Mouse (Mus musculus): ENCODE measurements around the gene Pfdn6. TPM values are rescaled to one million over a fixed set of nuclear protein-coding genes. Genes with fewer than 3 reads are reported as not detected.

The Pfdn6 gene
- polyA plus RNA-seq, 1 experiment from 2014 or later = 145 TPM

- Histone ChIP-seq H3K27me3 (ENCODE audit: insufficient read depth, low read length) (peaks cover 42% of the 10 kb centered on the region), H3K4me3 (ENCODE audit: low read depth, low read length) (peak overlapping the region; percentile 32), H3K9me3 (ENCODE audit: low read depth, low read length) (no peaks in the 10 kb centered on the region), H3K36me3 (ENCODE audit: insufficient read depth) (no peaks in the 10 kb centered on the region), H3K4me2 (peak overlapping the region; percentile 59), H3K9ac (no peak overlapping the region), H3K27ac (ENCODE audit: low read depth) (no peak overlapping the region), H3K4me1 (ENCODE audit: insufficient read depth) (peaks cover 5% of the 10 kb centered on the region; the same call in 1 of the 2 replicates)
- 2% methylated on average over 56 of the region's 57 CpGs for WGBS
- no peak for DNase-seq
- TF ChIP-seq CTCF (IDR thresholded peaks at IDR 0.05; ENCODE audit: low read depth) = no peak
- ATAC-seq (ENCODE audit: insufficient read depth) = no peak
Measured at GRCm38 (mm10) chr17:33977861-33978557, 37.9 kb upstream of the Pfdn6 start.

DNA sequence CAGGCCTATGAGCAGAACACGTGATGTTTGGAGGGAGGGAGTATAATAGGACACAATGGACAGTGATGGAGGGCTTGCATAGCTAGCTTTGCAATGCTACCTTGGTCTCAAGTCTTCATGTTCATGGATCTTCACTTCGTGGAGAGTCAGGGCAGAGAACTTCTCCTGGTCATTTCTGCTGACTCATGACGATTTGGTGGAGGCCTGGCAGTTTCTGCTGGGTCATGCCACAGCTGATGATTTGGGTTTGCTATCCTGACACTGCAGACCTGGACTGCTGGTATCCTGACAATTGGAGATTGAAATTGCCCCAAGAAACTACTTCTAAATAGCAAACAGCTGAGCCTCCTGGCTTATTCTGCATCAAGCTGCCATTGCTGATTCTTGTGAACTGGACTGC lies 33.4 kb upstream of the Pfdn6 start:
- no peaks in the 10 kb centered on the region for H3K9me3 ChIP-seq (ENCODE audit: low read depth, low read length)
- 57% methylated on average over 3 of the region's 3 CpGs for WGBS
- peaks cover 21% of the 10 kb centered on the region for H3K27me3 ChIP-seq (ENCODE audit: insufficient read depth, low read length)
- H3K27ac ChIP-seq (ENCODE audit: low read depth) = no peak overlapping the region
- no peak overlapping the region for H3K4me3 ChIP-seq (ENCODE audit: low read depth, low read length)
- TF ChIP-seq CTCF (IDR thresholded peaks at IDR 0.05; ENCODE audit: low read depth) = no peak
- no peak overlapping the region for H3K9ac ChIP-seq
- no peaks in the 10 kb centered on the region for H3K36me3 ChIP-seq (ENCODE audit: insufficient read depth)
- DNase-seq = no peak
- no peaks in the 10 kb centered on the region for H3K4me1 ChIP-seq (ENCODE audit: insufficient read depth)
- ATAC-seq (ENCODE audit: insufficient read depth) = no peak
- H3K4me2 ChIP-seq = no peak overlapping the region

DNA sequence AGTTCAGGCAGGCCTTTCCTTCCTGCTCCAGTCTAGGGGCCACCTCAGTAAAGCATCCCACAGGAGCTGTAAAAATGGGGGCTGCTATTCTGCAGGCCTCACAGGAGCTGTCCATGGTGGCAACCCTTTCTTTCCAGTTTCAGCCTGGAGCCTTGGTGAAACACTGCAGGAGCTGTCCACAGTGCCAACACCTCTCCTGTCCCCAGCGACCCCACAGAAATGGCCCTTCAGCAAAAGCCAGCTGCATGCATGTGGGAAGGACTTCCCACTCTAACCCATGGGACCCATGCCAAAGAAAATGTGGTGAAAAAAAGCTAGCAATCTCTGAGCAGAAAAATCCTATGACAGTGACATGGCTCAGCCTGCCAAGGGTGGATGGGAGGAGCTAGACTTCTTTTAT lies 32.5 kb upstream of the Pfdn6 start:
- Histone ChIP-seq H3K36me3 (ENCODE audit: insufficient read depth) (no peaks in the 10 kb centered on the region), H3K9ac (no peak overlapping the region), H3K27me3 (ENCODE audit: insufficient read depth, low read length) (peaks cover 13% of the 10 kb centered on the region), H3K27ac (ENCODE audit: low read depth) (no peak overlapping the region), H3K9me3 (ENCODE audit: low read depth, low read length) (no peaks in the 10 kb centered on the region), H3K4me2 (no peak overlapping the region), H3K4me1 (ENCODE audit: insufficient read depth) (no peaks in the 10 kb centered on the region), H3K4me3 (ENCODE audit: low read depth, low read length) (no peak overlapping the region)
- DNase-seq (peak; percentile 89), ATAC-seq (ENCODE audit: insufficient read depth) (peak; percentile 42; the same call in 1 of the 2 replicates)
- no peak for TF ChIP-seq CTCF (IDR thresholded peaks at IDR 0.05; ENCODE audit: low read depth)
- 7% methylated on average over 1 of the region's 1 CpGs for WGBS

- no peaks in the 10 kb centered on the region for H3K4me1 ChIP-seq (ENCODE audit: insufficient read depth)
- no peak overlapping the region for H3K9ac ChIP-seq
- H3K27me3 ChIP-seq (ENCODE audit: insufficient read depth, low read length) = no peaks in the 10 kb centered on the region
- TF ChIP-seq CTCF (IDR thresholded peaks at IDR 0.05; ENCODE audit: low read depth) = peak; percentile 34; the same call in 1 of the 2 replicates
- no peak overlapping the region for H3K27ac ChIP-seq (ENCODE audit: low read depth)
- no peaks in the 10 kb centered on the region for H3K9me3 ChIP-seq (ENCODE audit: low read depth, low read length)
- H3K36me3 ChIP-seq (ENCODE audit: insufficient read depth) = peaks cover 8% of the 10 kb centered on the region
- H3K4me3 ChIP-seq (ENCODE audit: low read depth, low read length) = no peak overlapping the region
- DNase-seq (no peak), ATAC-seq (ENCODE audit: insufficient read depth) (no peak)
- no peak overlapping the region for H3K4me2 ChIP-seq
- 81% methylated on average over 4 of the region's 4 CpGs for WGBS
Measured at GRCm38 (mm10) chr17:33969394-33969793, 29.3 kb upstream of the Pfdn6 start.

DNA sequence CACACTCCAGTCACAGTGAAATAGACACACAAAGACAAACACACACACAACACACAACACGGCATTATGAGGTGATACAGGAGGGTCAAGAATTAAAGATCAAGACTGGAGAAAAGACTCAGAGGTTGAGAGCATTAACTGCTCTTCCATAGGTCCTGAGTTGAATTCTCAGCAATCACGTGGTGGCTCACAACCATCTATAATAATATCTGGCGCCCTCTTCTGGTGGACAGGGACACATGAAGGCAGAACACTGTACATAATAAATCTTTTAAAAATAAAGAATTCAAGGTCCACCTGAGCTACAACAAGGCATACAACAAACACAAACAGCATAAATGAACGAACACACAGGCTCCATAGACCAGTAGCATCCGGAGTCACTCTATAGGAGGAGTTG lies 28.8 kb upstream of the Pfdn6 start:
- DNase-seq (peak; percentile 69), ATAC-seq (ENCODE audit: insufficient read depth) (peak; percentile 20; the same call in 1 of the 2 replicates)
- TF ChIP-seq CTCF (IDR thresholded peaks at IDR 0.05; ENCODE audit: low read depth) = peak; percentile 48
- H3K4me1 ChIP-seq (ENCODE audit: insufficient read depth) = no peaks in the 10 kb centered on the region
- H3K36me3 ChIP-seq (ENCODE audit: insufficient read depth) = peaks cover 10% of the 10 kb centered on the region
- WGBS = 25% methylated on average over 5 of the region's 5 CpGs
- no peak overlapping the region for H3K4me2 ChIP-seq
- no peaks in the 10 kb centered on the region for H3K9me3 ChIP-seq (ENCODE audit: low read depth, low read length)
- H3K27ac ChIP-seq (ENCODE audit: low read depth) = no peak overlapping the region
- H3K27me3 ChIP-seq (ENCODE audit: insufficient read depth, low read length) = no peaks in the 10 kb centered on the region
- no peak overlapping the region for H3K4me3 ChIP-seq (ENCODE audit: low read depth, low read length)
- H3K9ac ChIP-seq = no peak overlapping the region

DNA sequence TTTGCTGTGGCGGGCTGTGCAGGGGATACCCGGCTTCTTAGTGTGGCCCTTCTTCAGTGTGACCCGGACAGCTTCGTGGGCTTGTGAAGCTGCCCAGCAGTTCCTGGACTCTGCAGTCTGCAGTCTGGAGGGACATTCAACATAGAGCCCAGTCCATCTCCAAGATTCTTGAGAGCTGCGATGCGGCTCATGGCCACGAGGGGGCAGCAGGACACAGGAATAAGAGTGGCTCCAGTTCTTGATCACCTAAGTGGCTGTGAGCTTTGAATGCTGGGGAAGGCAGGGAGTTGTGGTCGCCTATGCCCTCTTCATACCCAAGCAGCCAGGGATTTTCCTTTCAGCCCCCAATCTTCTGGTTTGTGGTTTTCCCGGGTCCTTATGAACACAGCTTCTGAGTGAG lies 28.3 kb upstream of the Pfdn6 start:
- 2% methylated on average over 9 of the region's 9 CpGs for WGBS
- peak; percentile 73 for ATAC-seq (ENCODE audit: insufficient read depth)

GRCm38 (mm10) chr17:33965846-33966550 lies 25.9 kb upstream of the Pfdn6 start:
- H3K4me2 ChIP-seq = no peak overlapping the region
- no peaks in the 10 kb centered on the region for H3K27me3 ChIP-seq (ENCODE audit: insufficient read depth, low read length)
- H3K4me3 ChIP-seq (ENCODE audit: low read depth, low read length) = no peak overlapping the region
- H3K27ac ChIP-seq (ENCODE audit: low read depth) = no peak overlapping the region
- DNase-seq (no peak), ATAC-seq (ENCODE audit: insufficient read depth) (no peak)
- H3K9me3 ChIP-seq (ENCODE audit: low read depth, low read length) = no peaks in the 10 kb centered on the region
- peaks cover 35% of the 10 kb centered on the region for H3K36me3 ChIP-seq (ENCODE audit: insufficient read depth)
- no peaks in the 10 kb centered on the region for H3K4me1 ChIP-seq (ENCODE audit: insufficient read depth)
- H3K9ac ChIP-seq = no peak overlapping the region
- WGBS = 78% methylated on average over 16 of the region's 16 CpGs
- TF ChIP-seq CTCF (IDR thresholded peaks at IDR 0.05; ENCODE audit: low read depth) = no peak

More for the DNA sequence above, 28.3 kb upstream of the Pfdn6 start:
- no peaks in the 10 kb centered on the region for H3K27me3 ChIP-seq (ENCODE audit: insufficient read depth, low read length)
- DNase-seq = peak; percentile 95
- peaks cover 12% of the 10 kb centered on the region for H3K36me3 ChIP-seq (ENCODE audit: insufficient read depth)
- H3K4me2 ChIP-seq = no peak overlapping the region
- no peak overlapping the region for H3K4me3 ChIP-seq (ENCODE audit: low read depth, low read length)
- TF ChIP-seq CTCF (IDR thresholded peaks at IDR 0.05; ENCODE audit: low read depth) = peak; percentile 96
- no peaks in the 10 kb centered on the region for H3K4me1 ChIP-seq (ENCODE audit: insufficient read depth)
- no peaks in the 10 kb centered on the region for H3K9me3 ChIP-seq (ENCODE audit: low read depth, low read length)
- no peak overlapping the region for H3K27ac ChIP-seq (ENCODE audit: low read depth)
- no peak overlapping the region for H3K9ac ChIP-seq

Data from lung, embryonic 14.5 days (tissue).